Mouse (Mus musculus): Measurements from ENCODE around the gene Usp6nl.

The Usp6nl gene

DNA sequence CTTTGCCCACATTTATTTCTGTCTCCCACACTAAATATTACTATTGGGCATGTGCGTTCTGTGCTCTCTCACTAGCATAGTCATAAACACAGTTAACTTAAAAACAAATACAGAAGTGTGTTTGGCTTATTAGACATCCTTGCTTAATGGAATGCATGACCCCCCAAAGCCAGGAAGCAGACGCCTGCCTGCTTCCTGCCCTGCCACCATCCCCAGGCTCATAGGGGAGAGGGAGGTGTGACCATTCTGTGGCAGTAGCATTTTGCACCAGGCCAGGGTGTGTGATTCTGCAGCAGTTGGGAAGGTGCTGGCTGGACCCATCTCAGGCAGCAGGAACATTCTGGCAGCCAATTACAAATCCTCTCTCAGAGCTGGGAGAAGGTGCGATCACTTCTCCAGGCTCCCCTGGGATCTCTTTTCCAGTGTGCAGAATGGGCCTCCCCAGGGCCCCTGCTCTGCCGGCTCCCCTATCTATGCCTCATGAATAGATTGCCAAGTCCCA is 148.7 kb downstream of the Usp6nl start:
- no peak for DNase-seq (ENCODE audit: low spot score in 2 of 2)

GRCm38 (mm10) chr2:6473829-6474228 is 151.4 kb downstream of the Usp6nl start:
- no peak for DNase-seq (ENCODE audit: low spot score in 2 of 2)

DNA sequence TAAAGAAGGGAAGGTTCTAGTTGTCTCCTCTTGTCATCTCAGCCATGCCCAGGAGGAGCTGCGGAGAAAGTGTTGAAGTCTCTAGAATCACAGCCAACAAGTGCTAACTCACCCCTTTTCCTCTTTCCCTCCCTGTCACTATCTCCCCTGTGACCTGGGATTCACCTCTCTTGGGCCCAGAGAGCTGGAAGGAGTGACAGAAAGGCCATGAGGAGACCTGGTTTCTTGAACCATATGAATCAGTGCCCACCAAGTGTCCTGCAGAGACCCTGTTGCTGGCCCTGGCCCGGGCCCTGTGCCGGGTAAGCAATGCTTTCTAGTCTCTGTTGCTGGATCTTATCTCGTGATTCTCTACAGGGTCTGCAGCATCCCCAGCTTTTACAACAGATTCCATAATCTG is 155.4 kb downstream of the Usp6nl start:
- DNase-seq (ENCODE audit: low spot score in 2 of 2) = no peak

DNA sequence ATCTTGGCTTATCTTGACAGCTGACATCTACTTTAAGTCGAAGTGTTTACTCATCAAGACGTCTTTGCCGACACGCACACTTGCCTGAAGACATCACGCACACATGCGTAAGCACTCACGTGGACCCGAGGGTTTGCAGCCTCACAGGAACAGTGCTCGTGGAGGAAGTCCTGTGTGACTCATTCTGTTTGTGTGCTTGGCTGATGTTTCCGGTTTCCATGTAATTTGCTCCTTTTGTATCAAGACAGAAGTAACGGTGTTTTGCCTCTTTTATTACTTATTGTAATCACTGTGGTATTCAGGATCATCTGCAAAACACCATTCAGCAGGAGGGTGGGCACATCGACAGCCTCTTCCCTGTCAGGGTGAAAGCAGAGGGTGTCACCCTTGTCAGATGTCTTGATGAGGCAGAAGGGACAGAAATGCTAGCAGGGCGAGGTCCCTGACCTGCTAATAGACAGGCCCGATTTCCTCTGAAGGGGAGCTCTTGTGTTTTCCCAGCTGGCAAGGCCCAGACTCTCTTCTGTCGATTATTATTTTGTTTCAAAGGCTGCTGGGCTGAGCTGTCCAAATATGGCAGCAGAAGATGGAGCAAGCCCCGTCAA is 156.0 kb downstream of the Usp6nl start:
- no peak for DNase-seq (ENCODE audit: low spot score in 2 of 2)

- peak; percentile 43 to 66 for DNase-seq (ENCODE audit: low spot score in 2 of 2)
Observed at GRCm38 (mm10) chr2:6478966-6479391, 156.5 kb downstream of the Usp6nl start.

DNA sequence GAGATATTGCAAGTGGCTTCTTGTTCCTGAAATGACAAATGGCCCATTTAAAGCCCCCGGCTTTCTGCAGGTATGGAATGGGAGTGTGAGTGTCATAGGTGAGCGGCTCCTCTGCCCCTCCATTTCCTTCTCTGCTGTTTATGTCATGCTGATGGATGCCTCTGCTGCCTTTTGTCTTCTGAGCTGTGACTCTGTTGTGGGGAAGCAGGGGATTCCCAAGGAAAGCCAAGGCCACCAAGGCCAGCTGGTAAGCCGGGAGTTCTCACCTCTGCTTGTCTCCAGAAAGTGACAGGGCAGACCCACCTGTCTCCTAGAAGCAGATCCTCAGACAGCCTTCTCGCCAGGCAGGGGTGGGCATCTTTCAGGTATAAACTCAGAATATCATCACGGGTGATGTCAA is 157.2 kb downstream of the Usp6nl start:
- DNase-seq (ENCODE audit: low spot score in 2 of 2) = no peak

DNA sequence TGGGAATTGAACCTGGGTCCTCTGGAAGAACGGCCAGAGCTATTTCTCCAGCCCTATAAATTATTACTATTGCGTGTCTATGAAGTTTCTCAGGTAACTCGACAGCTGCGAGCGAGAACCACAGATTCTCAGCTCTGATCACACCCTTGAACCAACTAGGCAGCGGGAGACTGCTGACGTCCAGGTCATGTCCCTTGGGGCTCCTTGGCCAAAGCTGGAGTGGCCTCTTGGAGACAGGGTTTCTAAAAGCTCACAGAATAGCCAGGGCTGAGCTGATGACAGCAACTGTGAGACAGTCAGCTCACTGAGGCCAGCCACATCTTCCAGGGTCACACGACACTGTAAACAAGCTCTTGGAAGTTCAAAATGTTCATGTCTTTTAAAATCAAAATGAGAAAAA is 159.5 kb downstream of the Usp6nl start:
- DNase-seq (ENCODE audit: low spot score in 2 of 2) = no peak

DNA sequence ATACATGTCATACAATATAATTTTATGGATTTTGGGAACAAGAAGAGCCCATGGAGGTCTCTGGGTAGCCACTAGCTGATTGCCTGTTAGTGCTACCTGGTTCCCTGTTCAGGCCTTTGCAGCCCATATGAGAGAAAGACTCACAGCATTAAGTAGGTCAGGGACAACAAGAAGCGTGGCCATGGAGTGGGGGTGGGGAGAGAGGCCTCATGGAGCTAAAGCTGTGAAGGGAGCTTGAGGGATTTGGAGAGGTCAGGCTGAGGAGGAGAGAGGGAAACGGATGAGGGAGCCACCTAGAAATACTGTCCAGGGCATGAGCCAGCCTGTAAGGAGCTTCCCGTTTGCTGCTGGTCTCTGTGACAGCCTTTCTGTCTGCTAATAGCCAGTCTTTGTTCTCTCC is 159.9 kb downstream of the Usp6nl start:
- no peak for DNase-seq (ENCODE audit: low spot score in 2 of 2)

GRCm38 (mm10) chr2:6483081-6483992 is 160.9 kb downstream of the Usp6nl start:
- DNase-seq (ENCODE audit: low spot score in 2 of 2) = no peak

- no peak for DNase-seq (ENCODE audit: low spot score in 2 of 2)
Observed at GRCm38 (mm10) chr2:6484179-6484578, 161.7 kb downstream of the Usp6nl start.

DNA sequence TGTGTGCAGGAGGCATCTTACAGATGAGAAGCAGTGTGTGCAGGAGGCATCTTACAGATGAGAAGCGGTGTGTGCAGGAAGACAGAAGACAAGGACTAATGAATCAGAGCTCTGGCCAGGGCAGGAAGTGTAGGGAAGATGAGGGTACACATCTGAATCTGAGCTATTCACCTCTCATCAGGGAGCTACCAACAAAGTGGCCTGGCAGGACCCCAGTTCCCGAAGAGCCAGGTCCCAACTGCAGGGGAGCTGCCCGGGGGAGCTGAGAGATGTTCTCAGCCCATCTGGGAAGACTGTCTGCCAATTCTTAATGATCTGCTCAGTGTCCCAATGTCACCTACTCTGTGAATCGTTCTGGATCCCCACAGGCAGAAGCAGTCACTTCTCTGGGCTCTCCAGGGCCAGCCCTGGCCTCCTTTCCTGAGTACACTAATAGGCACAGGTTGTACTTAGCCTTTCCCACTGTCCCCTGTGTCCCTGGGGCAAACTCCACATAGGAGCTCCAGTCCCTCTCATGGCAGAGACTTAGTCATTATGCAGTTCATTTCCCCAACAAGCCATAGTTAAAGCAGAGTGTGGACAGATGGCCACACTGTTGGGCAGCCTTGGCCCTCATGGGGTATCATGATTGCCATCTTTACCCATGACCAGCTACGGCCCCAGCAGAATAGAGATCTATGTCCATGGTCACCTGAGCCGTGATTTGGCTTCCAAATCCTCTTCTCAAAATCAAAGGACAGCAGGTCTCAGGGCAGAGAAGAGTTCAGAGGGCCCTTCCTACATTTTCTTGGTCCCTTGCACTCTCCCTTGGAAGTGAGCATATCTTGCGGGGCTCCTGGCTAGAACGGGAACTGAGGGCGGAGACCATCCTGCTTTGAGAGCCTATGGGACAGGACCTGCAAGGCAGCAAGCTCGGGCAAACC is 165.4 kb downstream of the Usp6nl start:
- no peak for DNase-seq (ENCODE audit: low spot score in 2 of 2)

DNA sequence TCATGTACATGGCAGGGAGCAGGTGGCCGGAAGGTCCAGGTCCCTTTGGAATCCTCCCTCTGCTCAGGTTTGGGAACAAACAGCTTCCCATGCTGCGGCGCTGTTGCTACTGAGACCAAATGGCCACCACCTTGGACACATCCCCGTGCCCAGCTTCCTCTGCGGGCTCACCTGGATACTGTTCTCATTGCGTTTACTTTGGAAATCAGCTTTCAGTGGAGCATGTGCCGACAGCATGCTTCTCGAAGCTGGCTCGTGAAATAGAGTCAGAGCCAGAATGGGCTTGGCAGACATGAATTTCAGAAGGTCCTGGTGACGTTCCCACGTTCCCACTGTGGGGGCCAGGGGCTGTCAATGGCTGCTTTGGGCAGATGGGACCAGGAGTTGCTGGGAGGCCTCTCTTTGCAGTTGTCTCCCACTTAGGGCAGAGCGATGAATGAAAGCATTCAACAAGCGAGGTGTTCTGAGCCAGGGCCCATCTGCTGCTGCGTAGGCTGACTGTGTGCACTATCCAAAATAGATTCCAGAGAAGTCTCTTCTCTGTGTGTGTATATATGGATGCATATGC is 166.1 kb downstream of the Usp6nl start:
- DNase-seq (ENCODE audit: low spot score in 2 of 2) = no peak

DNA sequence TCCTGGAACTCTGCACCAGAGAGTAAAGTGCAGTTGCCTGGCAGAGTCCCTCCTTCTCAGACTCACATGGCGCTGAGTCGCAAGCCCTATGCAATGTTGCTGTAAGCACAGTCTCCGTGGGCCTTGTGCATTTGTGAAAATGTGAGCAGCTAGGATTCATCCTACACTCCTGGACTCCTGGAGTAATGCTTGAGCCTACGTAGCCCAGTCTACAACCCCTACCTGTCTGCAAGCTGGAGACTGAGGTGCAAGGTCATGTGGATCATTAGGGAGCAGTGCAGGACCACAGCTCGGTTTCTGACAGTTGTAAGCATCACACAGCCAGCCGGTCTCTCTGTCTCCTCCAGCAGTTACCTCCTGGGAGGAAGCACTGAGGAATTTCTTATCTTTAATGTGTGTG is 167.6 kb downstream of the Usp6nl start:
- no peak for DNase-seq (ENCODE audit: low spot score in 2 of 2)

DNA sequence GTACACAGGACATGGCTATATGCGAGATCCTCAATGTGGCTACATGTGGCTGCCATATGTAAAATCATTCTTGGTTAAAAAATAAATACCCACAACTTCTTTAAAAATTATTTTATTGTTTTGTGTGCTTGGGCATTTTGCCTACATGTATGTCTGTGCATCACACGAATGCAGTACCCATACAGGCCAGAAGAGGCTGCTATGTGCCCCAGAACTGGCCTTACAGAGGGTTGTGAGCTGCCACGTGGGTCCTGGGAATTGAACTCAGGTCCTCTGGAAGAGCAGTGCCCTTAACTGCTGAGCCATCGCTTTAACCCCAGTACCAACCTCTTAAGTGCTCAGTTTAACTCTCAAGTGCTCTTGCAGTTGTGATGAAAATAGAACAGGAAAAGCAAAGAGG is 168.4 kb downstream of the Usp6nl start:
- DNase-seq (ENCODE audit: low spot score in 2 of 2) = no peak

DNA sequence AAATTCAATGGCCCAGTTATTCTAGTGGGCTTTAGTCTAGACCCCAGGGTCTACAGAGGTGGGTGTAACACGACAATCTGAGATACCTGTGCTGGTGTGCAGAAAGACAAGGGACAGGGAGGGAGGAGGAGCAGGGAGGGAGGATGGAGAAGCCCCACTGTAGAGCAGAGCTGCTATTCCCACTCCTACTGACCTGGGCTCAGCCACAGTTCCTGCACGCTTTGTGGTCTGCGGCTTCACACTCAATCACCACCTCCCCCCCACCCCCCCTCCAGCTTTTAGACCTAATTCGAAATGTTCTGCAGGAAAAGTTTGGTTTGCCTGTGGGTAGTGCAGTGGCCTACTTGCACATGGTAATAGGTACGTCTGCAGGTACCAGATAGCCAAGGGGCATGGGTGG is 171.4 kb downstream of the Usp6nl start:
- no peak for DNase-seq (ENCODE audit: low spot score in 2 of 2)
